Mouse (Mus musculus): ENCODE data around the gene Ranbp9. TPM values are rescaled to one million over a fixed set of nuclear protein-coding genes. Genes with fewer than 3 reads are reported as not detected.

The Ranbp9 gene
- 10 to 100 TPM; 89.2 to 90.1 TPM for total RNA-seq (2021)

DNA sequence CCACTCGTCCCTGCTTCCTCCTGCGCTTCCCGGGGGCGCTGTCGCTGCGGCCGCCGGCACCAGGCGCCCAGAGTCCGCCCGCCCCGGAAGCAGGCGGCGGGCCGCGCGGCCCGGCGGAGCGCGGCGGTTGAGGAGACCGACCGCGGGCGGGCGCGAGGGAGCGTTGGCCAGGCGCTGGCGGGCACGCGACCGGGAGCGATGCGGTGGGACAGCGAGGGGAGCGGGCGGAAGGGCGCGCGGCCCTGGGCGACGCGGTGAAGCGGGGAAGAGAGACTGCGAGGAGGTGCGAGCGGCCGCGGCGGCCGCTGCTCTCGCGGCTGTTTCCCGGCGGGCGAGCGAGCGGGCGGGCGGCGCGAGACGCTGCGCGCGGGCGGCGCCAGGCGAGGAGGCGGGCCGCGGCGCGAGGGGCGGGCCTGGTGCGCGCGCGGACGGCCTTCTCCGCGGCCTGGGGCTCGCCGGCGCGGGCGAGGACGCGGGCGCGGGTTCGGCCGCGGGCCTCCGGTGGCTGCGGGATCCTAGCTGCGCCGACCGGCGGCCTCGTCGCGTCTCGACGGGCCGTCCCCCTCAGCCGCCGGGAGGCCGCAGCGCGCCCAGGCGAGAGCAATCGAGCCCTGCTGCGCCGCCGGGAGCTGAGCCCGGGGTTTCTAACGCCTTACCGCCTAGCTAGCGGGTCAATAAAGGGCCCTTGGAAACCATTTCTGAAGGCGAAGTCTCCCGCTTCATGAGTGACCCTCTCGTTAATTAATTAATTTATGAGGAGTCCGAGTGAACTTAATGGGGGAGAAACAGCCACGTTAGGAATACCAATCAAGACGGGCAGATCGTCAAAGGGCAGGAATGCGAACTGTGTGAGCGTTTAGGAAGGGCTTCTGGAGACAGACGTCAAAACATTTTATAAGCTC is at the start of gene Ranbp9:
Gene Ranbp9, minus strand, starts transcription at position 326 of the 902 bp plus-strand sequence.
- DNase-seq: peak; percentile 78 to 80

DNA sequence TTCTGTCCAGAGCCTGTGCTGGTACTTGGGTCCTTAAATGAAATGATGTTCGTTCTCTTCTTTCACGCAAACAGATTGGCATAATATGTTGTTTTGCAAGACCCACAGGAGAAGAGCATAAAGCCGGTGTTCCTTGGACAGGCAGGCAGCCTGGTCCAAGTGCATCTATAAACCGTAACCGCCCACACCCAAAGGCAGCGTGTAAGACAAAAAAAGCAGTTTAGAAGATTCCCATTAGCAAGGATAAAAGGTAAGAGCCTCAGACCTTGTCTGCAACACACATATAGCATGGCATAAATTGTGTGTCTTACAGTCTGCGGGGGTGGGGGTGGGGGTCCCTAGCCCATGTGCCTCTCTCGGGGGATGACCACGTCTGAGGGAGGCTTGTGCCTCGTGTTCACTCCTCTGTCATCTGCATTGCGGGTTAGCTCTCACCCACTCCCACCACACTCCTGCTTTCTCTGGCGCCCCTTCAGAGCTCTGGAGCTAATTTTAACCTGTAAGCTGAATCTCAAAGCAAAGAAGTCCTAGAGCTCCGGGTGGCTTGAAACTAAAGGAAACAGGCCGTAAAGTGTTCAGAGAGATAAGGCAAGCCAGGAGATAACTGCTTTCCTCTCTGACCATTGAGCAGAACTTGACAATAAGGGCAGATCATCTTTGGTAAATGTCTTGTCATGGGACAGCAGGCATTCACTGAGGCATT is 49.2 kb upstream of the Ranbp9 start:
- no peak for DNase-seq

DNA sequence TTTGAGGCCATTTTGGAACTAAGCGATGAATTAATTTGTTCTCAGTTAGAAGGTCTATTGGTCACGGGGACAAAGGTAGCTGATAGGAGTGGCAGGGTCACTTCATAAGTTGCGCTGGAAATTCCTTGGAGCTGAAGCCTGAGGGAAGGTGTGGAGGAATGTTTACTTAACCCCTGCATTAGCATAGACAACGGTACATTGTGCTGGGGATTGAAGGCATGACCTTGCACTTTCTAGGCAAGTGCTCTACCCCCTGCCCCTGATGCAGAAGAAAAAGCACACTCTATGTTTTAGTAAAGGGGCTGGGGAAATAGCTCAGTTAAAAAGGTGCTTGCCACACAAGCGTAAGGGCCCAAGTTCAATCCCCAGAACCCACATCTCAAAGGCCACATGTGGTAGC is 45.2 kb upstream of the Ranbp9 start:
- DNase-seq: no peak

DNA sequence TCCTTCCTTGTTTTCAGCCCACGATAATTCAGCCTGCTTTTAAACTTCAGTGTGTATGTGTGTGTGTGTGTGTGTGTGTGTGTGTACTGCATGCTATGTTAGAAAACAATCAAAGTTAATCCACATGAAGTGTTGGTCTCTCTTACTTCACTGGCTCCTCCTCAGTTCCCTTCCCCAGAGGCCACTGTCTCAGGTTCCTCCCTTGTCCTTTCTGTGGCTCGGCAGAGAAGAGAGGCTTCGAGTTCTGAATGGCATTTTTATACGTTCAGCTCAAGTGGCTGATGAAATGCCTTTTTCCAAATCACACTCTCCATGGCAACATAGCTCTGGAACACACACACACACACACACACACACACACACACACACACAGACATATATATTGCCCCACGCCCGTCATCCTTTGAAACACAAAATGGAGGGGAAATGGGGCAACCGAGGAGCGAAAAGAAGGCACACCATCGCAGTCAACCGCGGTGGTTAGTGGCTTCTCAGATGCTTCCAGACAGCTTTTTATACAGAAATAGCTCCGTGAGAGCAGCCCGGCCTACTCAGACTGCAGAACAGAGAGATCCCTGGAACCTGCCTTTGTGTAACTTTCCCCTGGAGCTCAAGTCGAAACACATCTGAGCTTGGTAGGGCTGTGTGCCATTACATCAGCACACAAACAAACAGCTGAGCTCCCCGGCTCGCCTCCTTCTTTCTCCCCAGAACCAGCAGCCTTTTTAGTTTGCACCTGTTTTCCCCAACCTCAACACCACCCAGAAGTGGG is 44.5 kb upstream of the Ranbp9 start:
- peak in 1 of 2 experiments; percentile 42 for DNase-seq

DNA sequence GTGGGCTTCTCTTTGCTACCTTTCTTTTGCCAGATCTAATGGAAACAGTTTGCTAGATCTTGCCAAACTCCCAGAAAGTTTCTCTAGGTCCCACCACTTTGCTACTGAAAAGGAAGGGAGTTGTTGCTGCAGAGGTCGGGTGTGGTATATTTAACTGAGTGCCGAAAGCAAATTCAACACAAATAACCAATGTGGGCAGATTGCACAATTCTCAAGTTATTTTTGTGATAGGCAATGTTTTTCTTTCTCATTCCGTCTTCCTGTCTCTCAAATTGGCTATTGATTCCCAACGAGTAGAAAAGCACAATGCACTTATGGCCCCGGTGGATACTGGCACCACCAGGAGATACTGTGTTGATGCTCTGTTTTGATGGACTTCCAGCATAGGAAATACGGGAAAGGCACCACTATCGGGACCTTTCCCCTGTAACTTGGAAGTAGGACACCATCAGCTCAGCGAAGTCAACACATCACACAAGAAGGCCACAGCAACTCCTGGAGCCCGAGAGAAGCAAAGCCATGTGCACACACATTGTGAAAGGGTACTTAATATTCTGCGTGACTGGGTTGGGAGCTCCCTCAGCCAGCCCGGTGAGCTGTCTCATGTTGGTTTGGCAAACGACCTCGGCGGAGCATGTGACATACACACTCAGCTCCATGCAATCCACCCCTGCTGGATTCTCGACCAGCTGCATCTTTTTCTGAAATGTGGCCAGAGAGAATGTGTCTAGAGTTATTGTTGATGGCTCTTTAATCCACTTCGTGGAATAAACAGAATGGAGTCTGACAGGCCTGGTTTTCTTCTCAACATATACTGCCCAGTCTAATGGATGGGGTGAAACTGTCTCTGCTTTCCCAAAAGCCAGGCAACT is 43.6 kb upstream of the Ranbp9 start:
- peak in 1 of 2 experiments; percentile 37 for DNase-seq

DNA sequence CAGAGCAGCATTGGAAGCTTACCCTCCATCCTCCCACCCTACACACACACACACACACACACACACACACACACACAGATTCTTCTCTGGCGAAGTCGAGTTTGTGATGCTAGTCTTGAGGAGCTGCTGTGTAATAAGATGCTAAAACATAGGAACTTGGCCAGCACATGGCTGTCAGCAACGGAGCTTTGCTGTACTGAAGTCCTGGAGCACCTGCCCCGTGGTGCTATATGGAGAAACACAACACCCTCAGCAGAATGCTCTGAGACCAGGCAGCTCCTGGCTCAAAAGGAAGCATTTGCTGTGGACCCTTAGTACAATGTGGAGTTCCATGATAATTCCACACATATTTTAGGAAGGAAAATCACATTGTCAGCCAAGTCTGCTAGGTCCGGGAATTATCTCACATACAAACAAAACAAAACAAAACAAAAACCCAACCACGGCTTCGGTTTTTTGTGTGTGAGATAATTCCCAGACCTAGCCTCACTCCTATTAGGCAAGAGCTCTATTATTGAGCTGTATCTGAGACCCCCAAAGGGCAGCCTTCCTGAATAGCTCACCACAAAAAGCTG is 42.9 kb upstream of the Ranbp9 start:
- DNase-seq: no peak

DNA sequence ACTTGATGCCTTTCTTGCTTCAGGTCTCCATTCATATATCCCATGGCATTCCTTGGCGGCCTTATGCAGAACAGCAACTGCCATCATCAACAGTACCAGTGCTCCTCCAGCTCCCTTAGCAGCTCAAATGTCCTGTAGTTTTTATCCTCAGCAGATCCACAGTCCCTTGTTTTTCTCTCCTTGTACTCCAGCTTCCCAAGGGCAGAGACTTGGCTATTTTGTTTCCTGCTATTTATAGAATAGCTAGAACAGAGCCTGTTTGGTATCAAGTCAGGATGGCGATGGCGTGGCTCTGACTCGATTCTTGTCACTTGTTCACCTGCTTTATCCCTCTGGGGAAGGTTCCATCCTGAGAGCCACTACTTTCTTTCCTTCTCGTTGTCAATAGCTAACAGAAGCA is 40.9 kb upstream of the Ranbp9 start:
- no peak for DNase-seq

DNA sequence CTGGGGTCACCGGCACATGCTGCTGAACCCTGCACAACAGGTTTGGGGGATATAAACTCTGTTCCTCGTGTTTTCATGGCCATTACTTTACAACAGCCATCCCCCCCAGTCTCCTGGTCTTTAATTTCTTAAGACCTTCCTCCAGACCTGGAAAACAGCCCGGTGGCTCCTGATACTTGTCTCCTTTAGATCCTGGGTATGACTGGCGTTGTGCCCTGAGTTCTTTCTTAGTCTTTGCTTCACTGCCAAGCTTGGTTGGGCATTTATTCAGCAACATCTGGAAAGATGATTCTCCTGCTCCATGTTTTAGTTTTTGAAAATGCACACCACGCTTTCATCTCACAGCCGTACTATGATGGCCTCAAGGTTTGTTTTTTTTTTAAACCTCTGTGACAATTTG is 38.2 kb upstream of the Ranbp9 start:
- DNase-seq: no peak

DNA sequence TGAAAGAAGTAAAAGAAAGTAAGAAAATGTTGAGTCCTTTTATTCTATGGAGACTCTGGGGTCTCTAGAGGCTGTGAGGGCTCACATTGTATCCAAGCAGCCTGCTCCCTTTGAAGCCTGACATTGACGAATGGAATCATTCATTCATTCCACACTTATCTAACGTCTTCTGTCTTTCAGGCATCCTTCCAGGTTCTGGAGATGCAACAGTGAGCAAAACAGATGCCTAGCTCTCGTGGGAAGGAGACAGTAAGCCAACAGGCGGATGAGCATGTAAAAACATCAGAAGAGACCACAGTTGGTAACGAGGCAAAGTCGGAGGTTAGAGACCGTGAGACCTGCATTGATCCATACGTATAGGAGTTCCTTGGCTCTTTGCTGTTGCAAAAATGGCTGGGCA is 36.3 kb upstream of the Ranbp9 start:
- no peak for DNase-seq

DNA sequence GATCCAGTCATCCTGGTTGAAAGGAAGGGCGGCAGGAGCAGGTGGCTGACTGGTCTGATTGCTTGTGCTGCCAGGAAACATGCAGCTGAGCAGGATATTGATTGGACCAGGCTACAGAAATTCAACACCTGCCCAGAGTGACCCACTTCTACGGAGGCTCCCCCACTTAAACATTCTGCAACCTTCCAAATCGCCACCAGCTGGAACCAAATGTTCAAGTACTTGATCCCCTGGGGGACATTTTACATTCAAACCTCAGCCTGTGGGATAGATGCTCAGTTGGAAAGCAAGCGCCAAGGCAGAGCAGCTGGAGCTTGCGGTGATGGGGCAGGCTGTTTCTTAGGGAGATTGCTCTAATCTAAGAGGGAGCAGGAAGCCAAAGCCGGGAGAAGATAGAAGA is 35.8 kb upstream of the Ranbp9 start:
- no peak for DNase-seq

DNA sequence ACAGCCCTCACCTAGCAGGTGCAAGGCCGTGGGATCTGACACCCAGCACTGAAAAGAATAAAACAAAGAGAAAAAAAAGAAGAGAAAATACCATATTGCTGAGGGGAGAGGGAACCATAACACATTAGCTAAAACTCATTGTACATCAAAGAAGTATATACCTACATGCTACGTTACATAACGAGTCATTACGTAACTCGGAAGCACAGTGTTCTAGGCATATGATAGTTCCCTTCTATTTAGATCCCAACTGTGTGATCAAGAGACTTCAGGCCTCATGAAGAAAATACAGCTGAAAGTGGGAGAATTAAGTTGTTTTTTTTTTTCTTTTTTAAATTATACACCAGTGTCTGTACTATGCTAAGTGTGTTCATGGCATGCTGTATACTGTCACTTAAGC is 35.0 kb upstream of the Ranbp9 start:
- no peak for DNase-seq

DNA sequence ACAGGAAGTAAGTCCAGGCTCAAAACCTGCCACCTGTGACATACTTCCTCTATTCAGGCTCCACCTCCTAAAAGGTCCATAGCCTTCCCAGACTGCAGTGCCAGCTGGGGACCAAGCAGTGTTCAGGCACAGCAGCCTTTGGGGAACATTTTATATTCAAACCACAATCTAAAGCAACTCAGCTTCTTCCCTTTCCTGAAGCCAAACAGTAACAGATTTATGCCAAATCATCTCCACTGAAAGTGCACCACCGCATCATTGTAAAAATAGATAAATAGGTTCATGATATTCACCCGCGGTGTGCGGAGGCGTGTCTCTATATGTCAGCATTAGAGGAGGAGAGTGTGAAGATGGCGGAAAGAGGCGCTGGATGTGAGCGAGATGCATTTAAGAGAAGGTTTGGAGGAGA is 33.9 kb upstream of the Ranbp9 start:
- no peak for DNase-seq

DNA sequence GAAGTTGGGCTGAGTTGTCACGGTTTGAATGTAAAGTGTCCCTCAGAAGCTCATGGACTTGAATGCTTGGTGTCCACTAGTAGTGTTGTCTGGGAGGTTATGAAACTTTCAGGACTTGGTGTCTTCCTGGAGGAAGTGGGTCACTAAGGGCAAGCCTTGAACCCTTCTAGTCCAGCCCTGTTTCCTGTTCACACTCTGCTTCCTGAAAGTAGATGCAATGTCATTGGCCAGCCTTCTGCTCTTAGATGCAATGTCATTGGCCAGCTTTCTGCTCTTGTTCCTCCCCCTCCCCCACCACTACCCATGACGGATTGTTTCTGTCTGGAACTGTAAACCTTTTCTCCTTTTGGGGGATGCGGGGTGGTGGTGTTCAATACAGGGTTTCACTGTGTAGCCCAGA is 31.7 kb upstream of the Ranbp9 start:
- DNase-seq: no peak

DNA sequence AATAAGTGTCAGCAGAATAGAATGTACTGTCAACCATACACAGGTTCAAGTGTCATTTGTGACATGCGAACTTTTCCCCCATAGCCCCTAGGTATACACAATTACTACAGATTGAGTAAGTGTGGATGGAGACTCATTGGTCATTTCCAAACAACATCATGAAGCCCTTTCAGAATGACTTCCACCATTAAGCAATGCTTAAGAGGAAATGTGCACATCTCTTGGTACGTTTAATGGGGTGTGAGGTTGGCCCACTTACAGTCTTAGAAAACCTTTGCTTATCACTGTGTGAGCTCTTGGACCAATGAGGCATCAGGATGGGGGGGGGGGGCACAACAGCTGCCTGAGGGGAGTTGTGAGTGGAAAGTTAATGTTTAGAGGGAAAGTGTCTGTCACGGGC is 24.7 kb upstream of the Ranbp9 start:
- DNase-seq: no peak

DNA sequence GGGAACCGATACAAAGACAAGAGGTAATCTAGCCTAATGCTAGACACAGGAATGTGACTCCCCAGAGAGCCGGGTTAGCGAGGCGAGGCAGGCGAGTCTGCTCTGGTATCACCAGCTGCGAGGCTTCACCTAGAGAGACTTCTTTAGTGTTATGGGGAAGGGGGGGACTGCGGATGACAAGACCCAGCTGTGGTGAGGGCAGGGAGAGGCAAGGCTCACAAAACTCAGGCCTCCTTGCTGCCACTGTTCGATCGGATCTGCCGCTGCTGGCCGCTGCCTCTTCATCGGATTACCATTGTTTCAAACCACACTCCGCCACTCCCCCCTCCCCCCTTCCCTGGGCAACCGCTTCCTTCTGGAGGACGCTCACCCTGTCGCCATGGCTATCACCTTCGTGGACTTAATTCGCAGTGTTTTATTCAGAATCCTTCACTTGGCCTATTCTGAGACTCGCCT is 22.3 kb upstream of the Ranbp9 start:
- DNase-seq: no peak

DNA sequence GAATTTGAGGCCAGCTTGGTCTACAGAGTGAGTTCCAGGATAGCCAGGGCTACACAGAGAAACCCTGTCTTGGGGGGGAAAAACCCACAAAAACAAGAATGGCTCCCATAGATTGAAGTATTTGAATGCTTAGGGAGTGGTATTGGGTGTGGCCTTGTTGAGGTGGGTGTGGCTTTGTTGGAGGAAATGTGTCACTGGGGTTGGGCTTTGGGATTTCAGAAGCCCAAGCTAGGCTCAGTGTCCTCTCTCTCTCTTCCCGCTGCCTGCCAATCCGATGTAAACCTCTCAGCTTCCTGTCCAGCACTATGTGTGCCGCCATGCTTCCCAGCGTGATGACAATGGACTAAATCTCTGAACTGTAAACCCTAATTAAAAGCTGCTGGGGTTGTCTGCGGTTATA is 20.5 kb upstream of the Ranbp9 start:
- no peak for DNase-seq

DNA sequence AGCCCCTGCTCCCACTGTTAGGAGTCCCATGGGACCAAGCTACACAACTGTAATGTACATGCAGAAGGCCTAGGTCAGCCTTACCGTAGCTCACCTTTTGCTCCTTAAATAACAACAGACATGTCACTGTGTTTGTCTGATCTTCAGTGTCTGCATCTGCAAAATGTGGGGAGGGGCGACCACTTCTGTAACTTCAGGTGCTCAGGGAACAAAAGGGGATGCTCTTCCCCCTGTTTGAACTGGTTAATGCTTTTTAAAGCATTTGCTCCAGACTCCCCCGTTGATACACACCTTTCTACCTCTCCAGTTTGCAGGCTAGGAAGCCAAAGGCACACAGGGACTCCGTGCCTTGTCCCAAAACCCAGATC is 19.4 kb upstream of the Ranbp9 start:
- DNase-seq: no peak

DNA sequence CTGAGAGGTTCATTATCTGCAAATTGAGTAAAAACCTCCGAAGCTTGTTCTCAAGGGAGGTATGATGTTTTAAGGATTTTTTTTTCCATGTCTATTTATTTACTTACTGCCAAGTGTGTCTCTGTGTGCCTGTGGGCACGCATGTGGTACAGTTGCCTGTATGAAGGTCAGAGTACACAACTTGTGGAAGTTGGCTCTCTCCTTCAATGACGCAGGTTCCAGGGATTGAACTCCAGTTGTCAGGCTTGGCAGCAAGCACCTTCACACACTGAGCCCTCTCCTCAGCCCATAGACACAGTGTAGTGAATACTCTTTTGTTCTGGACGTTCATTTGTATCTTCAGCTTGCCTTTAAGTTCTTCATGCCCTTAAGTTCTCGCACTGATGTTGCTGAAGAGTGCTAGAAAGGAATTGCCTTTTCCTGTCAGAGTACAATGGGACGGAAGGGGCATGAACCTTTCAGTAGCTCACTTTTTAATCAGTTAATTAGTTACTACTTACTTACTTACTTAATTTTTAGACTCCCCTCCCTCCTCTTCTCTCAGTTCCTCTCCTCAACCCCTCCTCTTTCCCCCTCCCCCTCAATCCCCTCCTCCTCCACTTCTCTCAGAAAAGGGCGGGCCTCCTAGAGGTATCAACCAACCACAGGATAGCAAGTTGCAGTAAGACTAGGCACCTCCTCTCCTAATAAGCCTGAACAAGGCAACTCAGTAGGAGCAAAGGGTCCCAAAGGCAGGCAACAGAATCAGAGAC is 18.8 kb upstream of the Ranbp9 start:
- DNase-seq: no peak

DNA sequence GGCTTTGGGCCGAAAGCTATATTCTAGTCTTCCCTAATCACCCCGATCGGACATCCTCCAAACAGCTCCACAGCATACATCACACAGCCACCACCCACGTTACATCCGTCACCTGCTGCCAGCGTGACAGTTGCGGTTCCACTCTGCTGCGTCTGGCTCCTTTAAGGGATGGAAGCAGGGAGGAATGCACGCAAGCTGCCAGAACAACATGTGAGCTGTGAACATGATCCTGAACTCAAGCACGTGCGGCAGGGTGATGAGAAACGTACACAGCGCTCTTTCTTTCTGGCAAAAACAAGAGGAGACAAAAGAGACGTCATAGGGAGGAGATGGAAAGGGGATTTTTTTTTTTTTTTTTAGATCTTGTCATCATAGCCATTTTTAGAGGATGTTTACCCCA is 17.8 kb upstream of the Ranbp9 start:
- DNase-seq: peak; percentile 47 to 56

DNA sequence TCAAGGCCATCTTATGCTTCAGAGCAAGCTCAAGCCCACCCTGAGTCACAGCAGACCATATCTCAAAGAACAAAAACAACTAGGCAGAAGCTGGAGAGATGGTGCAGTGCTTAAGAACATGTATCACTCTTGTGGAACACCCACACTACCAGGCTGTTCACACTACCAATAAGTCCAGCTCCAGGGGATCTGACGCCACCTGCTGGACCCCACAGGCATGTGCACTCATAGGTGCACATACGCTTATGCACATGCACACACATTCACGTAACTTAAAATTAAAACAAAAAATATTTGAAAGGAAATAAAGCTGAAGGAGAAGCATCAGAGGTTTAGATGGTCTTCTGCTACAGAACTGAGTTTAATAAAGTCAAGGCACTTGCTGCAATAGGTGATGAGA is 16.7 kb upstream of the Ranbp9 start:
- no peak for DNase-seq

DNA sequence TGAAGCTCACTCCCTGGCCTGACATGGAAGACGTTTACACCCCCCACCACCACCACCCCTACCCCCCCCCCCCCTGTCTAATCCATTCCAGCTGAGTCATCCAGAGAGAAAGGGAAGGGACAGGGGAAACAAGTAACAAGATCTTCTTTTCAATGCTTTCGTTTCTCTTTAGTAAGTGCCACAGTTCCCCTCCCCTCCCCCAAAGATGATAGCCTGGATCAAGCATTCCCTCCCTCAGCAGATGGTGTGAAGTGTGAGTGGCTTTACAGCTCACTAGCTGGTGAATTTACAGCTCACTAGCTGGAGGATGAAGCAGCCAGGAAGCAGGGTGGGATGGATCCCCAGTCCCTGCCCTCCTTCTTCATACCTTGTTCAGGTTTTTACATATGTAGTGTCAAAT is 15.6 kb upstream of the Ranbp9 start:
- no peak for DNase-seq

Measured in layer of hippocampus, postnatal 36 days (tissue).